Mouse (Mus musculus): ENCODE results near the gene Asic1.
A peak's percentile ranks its signal among the peaks of the same experiment; 100 is the strongest.
"Not testable (repeated sequence)": the region's sequence is repeated elsewhere in the genome, so short reads cannot be mapped to it uniquely, and the experiment has no call there.

The Asic1 gene

DNA sequence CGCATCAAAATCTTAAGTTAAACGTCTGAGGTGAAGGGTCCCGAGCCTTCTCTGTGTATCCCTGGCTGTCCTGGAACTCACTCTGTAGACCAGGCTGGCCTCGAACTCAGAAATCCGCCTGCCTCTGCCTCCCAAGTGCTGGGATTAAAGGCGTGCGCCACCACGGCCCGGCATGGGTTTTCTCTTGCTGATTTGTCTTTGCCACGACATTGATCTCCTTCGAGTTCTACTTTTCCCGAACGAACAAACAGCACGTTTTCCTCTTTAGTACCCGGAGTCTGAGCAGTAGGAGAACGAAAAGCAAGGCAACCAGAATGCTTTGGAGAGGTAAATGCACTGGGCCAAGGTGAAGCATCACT lies 31.5 kb downstream of the Asic1 start:
- not testable (repeated sequence) for DNase-seq (ENCODE audit: low read depth, low spot score)

DNA sequence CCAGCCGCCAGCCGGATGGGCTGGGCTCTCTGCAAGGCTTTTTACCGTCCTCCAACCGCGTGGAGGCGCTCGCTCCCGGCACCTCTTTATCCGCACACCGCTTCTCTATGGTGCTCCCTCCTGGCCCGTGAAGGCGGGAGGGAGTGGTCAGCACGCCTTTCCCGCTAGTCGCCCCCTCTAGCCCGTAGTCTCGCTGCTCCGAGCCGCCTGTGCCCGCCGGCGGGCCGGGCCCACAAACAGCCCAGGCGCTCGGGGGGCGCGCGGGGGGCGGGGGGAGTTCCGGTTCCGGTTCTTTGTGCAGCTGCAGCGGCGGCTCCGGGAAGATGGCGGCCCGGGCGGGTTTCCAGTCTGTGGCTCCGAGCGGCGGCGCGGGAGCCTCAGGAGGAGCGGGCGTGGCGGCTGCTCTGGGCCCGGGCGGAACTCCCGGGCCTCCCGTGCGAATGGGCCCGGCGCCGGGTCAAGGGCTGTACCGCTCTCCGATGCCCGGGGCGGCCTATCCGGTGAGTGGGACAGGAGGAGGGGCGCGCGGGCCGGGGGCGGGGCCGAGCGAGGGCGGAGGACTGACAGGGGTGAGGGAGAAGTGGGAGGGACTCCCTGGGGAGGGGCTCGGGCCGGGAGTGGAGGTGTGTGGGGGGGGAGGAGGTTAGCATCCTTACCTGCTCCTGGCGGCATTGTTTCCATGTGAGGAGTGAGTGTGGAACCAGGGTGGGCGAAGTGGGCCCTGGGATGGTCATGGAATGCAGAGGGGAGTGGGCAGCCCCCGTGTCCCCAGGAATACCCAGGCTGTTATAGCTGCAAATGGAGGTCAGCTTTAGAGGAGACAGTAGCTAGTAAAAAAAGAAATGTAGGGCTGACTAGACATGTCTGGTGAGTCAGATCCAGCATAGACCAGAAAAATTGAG lies 32.1 kb downstream of the Asic1 start, which contains the start of gene Smarcd1:
TSS of gene Smarcd1 (plus strand) at position 131 of the 902 bp plus-strand sequence.
- DNase-seq (ENCODE audit: low read depth, low spot score): peak; percentile 88

DNA sequence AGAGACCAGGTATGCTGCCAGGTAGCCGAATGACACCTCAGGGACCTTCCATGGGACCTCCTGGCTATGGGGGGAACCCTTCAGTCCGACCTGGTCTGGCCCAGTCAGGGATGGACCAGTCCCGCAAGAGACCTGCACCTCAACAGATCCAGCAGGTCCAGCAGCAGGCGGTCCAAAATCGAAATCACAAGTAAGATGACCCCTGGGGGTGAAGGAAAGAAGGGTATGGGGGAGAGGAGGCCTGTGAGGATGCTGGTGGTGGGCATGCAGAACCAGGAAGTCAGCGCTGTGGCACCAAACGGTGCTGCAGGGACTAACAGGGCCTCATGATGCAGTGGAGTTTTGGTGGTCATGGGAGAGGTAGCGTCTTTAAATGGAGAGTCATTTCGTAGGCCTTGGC lies 32.9 kb downstream of the Asic1 start:
- no peak for DNase-seq (ENCODE audit: low read depth, low spot score)

DNA sequence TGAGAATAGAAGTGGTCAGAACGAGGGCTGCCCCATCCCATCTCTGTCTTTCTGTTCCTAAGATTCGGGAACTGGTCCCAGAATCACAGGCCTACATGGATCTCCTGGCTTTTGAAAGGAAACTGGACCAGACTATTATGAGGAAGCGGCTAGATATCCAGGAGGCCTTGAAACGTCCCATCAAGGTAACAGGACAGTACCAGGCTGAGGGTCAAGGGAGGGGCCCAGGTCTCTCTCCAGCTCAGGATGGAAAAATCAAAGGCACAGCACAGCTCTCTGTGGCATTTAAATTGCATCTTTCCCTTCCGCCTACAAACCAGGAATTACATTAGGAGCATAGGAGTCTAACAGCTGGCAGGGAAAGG lies 33.5 kb downstream of the Asic1 start:
- DNase-seq (ENCODE audit: low read depth, low spot score): no peak

GRCm38 (mm10) chr15:99704041-99704681 lies 34.0 kb downstream of the Asic1 start:
- DNase-seq (ENCODE audit: low read depth, low spot score): no peak

- DNase-seq (ENCODE audit: low read depth, low spot score): no peak
Observed at GRCm38 (mm10) chr15:99704881-99705280, 34.7 kb downstream of the Asic1 start.

DNA sequence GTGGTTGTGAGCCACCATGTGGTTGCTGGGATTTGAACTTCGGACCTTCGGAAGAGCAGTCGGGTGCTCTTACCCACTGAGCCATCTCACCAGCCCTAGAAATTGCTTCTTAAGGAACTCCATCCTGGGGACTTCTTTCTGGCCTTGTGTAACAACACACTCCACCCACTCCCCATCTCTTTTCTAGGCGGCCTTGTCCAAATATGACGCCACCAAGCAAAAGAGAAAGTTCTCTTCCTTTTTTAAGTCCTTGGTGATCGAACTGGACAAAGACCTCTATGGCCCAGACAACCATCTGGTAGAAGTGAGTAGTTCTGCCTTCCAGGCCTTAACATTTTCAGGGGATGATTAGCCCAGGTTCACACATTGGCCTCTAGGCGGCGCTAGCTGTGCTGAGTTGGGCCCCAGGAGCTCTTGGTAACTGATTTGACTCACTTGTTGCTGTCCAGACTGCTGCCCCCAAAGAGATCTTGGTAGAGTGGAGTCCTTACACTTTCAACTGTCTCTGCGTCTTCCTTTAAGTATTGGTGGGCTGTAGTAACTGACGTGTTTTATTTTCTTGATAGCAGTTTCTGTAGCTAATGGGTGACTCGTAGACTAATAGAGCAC lies 35.4 kb downstream of the Asic1 start, which contains the start of gene Gm17349:
TSS of gene Gm17349 (minus strand) at position 51 of the 609 bp plus-strand sequence.
- DNase-seq (ENCODE audit: low read depth, low spot score): no peak

- DNase-seq (ENCODE audit: low read depth, low spot score): no peak
Observed at GRCm38 (mm10) chr15:99708176-99708575, 38.0 kb downstream of the Asic1 start.

DNA sequence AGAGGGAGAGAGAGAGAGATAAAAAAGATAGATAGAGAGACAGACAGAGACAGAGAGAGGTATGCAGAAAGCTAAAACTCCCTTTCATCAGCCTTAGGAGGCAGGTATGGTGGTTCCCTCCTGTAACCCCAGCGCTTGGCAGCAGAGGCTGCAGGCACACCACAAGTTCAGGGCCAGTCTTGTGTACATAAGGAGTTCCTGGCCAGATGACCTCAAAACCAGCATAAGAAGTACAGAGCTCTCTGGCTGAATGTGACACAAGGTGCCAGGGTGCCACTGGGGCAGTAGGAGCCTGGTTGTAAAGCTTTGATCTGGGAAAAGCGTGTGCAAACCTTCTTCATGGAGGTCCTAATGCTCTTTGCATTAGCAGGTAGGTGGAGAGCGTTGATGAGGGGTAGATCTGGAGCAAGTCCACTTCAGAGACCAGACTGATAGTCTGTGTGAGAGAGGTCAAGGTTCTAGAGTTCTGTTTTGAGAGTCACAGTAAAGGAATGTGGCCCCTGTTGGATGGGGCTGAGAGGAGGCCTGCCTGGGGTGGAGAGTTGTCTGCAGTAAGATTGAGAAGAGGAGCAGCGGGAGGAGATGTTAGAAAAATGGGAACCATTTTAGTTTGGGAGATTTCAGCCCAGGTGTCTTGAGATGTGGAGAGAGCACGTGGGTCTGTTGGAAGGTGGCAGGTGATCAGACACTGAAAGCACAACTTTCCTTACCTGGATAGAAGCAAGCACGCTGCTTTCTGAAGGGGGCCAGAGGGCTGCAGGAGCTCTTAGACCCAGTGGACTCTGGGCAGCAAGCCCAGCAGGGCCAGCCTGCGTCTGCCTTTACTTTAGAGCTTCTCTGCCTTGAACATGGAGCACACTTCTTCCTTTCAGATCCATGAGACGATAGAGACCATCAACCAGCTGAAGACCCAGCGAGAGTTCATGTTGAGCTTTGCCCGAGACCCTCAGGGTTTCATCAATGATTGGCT lies 40.3 kb downstream of the Asic1 start:
- no peak for DNase-seq (ENCODE audit: low read depth, low spot score)

DNA sequence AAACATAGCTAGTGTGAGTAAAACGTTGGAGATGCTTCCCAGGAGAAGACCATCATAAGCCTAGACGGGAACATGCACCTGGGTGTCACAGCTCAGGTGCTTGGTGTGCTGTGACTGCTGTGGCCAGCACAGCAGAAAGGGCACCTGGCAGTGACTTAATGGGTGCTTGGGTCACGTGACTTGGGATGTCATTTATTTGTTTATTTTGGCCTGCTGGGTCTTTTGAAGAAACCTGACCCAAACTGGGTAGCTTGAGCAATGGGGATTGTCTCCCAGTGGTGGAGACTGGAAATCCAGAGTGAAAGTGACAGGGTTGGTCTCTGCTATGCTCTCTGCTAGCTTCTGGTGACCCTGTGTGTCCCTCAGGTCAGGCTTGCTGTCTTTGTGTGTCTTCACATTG lies 41.3 kb downstream of the Asic1 start:
- no peak for DNase-seq (ENCODE audit: low read depth, low spot score)

GRCm38 (mm10) chr15:99712666-99713559 lies 42.7 kb downstream of the Asic1 start:
- DNase-seq (ENCODE audit: low read depth, low spot score): no peak

DNA sequence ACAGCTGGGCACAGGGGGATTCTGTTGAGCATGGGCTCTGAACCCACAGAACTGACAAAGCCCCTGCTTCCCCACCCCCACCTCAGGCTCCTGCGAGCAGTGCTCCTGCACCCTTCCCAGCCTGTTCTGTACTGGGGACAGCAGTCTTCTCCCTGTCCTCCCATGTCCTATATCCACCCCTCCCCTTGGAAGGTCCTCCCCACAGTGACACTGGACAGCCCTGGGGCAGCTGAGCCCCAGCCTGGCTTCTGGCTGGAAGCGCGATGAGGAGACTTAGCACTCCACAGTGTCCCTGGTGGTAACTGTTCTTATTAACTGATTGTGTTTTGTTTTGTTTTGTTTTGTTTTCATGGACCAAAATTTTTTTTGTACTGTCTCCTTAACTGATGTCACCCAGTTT lies 43.4 kb downstream of the Asic1 start:
- no peak for DNase-seq (ENCODE audit: low read depth, low spot score)

- no peak for DNase-seq (ENCODE audit: low read depth, low spot score)
Observed at GRCm38 (mm10) chr15:99714206-99714605, 44.0 kb downstream of the Asic1 start.

DNA sequence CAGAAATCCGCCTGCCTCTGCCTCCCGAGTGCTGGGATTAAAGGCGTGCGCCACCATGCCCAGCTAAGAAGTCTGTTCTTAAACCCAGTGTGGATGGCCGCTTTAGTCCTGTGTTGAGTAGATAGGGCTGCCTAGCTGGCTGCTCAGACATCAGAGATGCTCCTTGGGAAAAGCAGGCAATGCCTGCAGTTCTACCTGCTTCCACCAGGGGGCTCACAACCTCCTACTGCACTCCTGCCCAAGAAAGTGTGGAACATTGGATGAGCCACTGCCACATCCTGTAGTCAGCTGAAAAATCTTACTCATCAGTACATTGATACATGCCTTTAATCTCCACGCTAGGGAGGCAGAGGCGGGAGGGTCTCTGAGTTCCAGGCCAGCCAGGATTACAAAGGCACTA lies 44.7 kb downstream of the Asic1 start:
- peak; percentile 57 for DNase-seq (ENCODE audit: low read depth, low spot score)

DNA sequence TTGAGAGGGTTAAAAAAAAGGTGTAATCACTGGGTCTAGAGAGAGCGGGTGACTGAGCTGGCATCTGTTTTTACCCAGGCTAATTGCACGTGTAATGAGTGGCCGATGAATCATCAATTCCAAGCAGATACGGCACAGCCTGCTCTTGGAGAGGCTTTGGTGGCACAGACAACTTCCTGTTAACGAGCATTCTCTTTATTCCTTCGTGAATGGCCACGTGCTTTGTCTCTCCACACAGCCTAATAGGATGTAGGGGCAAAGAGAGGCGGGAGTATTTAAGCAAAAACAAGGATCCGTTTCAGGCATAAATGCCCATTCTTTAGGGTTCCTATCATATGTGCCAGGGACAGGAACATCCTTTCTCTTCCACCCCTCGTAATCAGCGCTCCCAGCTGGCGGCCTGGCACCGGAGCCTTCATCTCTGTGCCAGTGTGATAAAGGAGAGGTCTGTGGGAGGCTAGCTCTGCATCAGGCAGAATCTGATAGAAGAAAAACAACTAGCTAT lies 45.2 kb downstream of the Asic1 start:
- DNase-seq (ENCODE audit: low read depth, low spot score): no peak

GRCm38 (mm10) chr15:99715982-99716746 lies 46.0 kb downstream of the Asic1 start:
- DNase-seq (ENCODE audit: low read depth, low spot score): no peak

DNA sequence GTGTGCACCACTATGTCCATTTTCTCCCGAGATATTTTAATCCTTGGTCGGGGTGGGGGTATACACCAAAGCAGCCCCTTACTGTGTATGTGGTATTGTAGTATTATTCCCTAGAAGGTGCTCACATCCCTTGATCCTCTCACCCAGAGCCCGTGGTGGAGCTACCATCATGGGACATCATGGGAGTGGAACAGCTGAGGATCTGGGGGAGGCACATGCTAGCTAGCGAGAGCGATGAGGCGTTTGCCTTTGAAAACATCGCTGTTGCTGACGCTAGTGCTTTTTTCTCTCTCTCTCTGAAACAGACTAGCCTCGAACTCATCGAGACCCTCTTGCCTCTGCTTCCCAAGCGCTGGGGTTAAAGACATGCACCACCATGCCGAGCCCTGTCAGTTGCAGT lies 46.6 kb downstream of the Asic1 start:
- DNase-seq (ENCODE audit: low read depth, low spot score): no peak

- no peak for DNase-seq (ENCODE audit: low read depth, low spot score)
Observed at GRCm38 (mm10) chr15:99717386-99718334, 47.5 kb downstream of the Asic1 start, which contains the start of gene Gpd1. Gene Gpd1 (plus strand): TSS chr15:99717515.
